ENCODE assay signal across 13 mouse cellular contexts in the genomic region with DNA sequence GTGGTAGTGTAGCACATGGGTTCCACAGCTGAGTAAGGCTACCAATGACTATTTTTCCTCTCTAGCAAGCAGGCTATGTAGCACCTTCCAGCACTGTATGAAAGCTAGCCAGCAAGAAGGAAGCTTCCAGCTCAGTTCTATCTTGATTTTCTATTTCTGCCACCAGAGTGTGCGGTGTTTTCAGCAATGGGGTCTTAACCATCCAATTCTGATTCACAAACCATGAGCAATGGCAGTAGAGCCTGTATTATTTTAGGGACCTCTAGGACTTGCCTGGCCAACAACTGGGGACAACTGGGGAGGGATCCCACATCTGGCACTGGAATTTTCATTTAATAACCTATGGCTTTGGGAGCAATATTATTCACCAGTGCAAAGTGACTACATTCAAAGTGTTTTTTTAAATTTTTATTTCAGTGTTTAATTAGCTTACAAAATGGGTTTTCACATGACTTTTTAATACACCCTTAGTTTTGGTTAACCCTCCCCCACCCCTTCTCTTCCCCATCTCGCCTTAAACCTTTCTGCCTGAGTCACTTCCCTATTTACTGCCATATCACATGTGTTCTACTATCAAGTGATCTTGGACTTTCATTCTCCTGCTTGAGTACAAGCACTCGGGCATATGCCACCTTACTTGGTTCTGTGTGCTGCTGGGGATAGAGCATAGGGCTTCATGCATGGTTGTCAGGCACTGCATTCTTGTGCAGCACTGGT. TPM values are rescaled to one million over a fixed set of nuclear protein-coding genes. Genes with fewer than 3 reads are reported as not detected.
DNase-seq lines count a peak whose midpoint lies in the region; ATAC-seq and TF ChIP-seq lines count a peak whose summit lies in the region.
"Had no signal": no experiment of that assay in that cellular context is flagged by ENCODE, and none has a peak within 500 bp of the region (broad histone marks: within the 10 kb centered on the region; RNA-seq: fewer than 3 reads in every experiment).

No protein-coding gene starts in this region.

- H3K9ac ChIP-seq in kidney, embryonic 15.5 days, result no peak overlapping the region
- no peak overlapping the region for H3K9ac ChIP-seq in limb, embryonic 14.5 days (ENCODE audit: low read depth, low read length, severe bottlenecking)
- no peak overlapping the region for H3K9ac ChIP-seq in hindbrain, embryonic 16.5 days (ENCODE audit: low read depth, low read length)
- no peak overlapping the region for H3K9ac ChIP-seq in neural tube, embryonic 15.5 days (replicated peaks)
- H3K9ac ChIP-seq: heart, embryonic 13.5 days had no signal

- H3K4me2 ChIP-seq in kidney, embryonic 15.5 days, result no peak overlapping the region
- H3K4me2 ChIP-seq in limb, embryonic 14.5 days (replicated peaks; ENCODE audit: low read depth, low read length, severe bottlenecking), result no peak overlapping the region
- no peak overlapping the region for H3K4me2 ChIP-seq in hindbrain, embryonic 16.5 days (ENCODE audit: low read length)
- no peak overlapping the region for H3K4me2 ChIP-seq in neural tube, embryonic 15.5 days
- H3K4me2 ChIP-seq: heart, embryonic 13.5 days; midbrain, embryonic 11.5 days had no signal

- 78% methylated on average over 3 of the region's 3 CpGs for WGBS in kidney, embryonic 15.5 days
- WGBS in limb, embryonic 14.5 days, result 58% methylated on average over 3 of the region's 3 CpGs
- 85% methylated on average over 3 of the region's 3 CpGs for WGBS in hindbrain, embryonic 16.5 days
- WGBS in neural tube, embryonic 15.5 days, result 83% methylated on average over 3 of the region's 3 CpGs

- DNase-seq in kidney, postnatal 25 days, result no peak
- peak; percentile 25 for DNase-seq in NIH3T3 (ENCODE audit: low read depth)
- no peak for DNase-seq in limb, embryonic 14.5 days (ENCODE audit: low spot score)
- DNase-seq in splenic B cell, adult 2 months (ENCODE audit: low read depth, low spot score), result peak; percentile 75
- DNase-seq in left cerebral cortex, postnatal 36 days (ENCODE audit: low spot score in 2 of 2), result no peak
- DNase-seq: cerebellum, postnatal 36 days; layer of hippocampus, adult 9-11 months had no signal

- TF ChIP-seq POLR2A in limb, embryonic 14.5 days (IDR thresholded peaks at IDR 0.05; ENCODE audit: borderline replicate concordance, extremely low read depth, insufficient read depth, insufficient read length), result no peak

- peak overlapping the region; percentile 18; the same call in 1 of the 2 replicates for H3K27ac ChIP-seq in kidney, embryonic 15.5 days
- H3K27ac ChIP-seq in limb, embryonic 14.5 days (replicated peaks; ENCODE audit: low read depth, low read length), result 0 out of 2 replicates have a peak overlapping the region, but pooled peaks have one; percentile 34
- H3K27ac ChIP-seq in hindbrain, embryonic 16.5 days (ENCODE audit: low read depth, low read length), result no peak overlapping the region
- H3K27ac ChIP-seq in neural tube, embryonic 15.5 days (replicated peaks), result no peak overlapping the region
- H3K27ac ChIP-seq: heart, embryonic 13.5 days had no signal

- H3K27me3 ChIP-seq in kidney, embryonic 15.5 days, result no peaks in the 10 kb centered on the region
- no peaks in the 10 kb centered on the region for H3K27me3 ChIP-seq in limb, embryonic 14.5 days (ENCODE audit: control insufficient read depth, insufficient read depth, low read length)
- H3K27me3 ChIP-seq in splenic B cell, adult 2 months (ENCODE audit: control insufficient read depth, insufficient read depth, low read length, poor library complexity, severe bottlenecking), result no peaks in the 10 kb centered on the region
- no peaks in the 10 kb centered on the region for H3K27me3 ChIP-seq in hindbrain, embryonic 16.5 days (replicated peaks; ENCODE audit: control insufficient read depth, insufficient read depth, low read length)
- H3K27me3 ChIP-seq in neural tube, embryonic 15.5 days (replicated peaks), result no peaks in the 10 kb centered on the region
- H3K27me3 ChIP-seq: heart, embryonic 13.5 days had no signal

- intact Hi-C loops in left cerebral cortex, postnatal 36 days (cut with DNase I), result no loop called here

- no peaks in the 10 kb centered on the region for H3K36me3 ChIP-seq in kidney, embryonic 15.5 days
- H3K36me3 ChIP-seq in limb, embryonic 14.5 days (ENCODE audit: control insufficient read depth, insufficient read depth, low read length), result no peaks in the 10 kb centered on the region
- no peaks in the 10 kb centered on the region for H3K36me3 ChIP-seq in splenic B cell, adult 2 months (ENCODE audit: control insufficient read depth, insufficient read depth, low read length, poor library complexity, severe bottlenecking)
- no peaks in the 10 kb centered on the region for H3K36me3 ChIP-seq in hindbrain, embryonic 16.5 days (ENCODE audit: control insufficient read depth, insufficient read depth, low read length)
- no peaks in the 10 kb centered on the region for H3K36me3 ChIP-seq in neural tube, embryonic 15.5 days

- H3K4me1 ChIP-seq in kidney, embryonic 15.5 days, result peaks cover 13% of the 10 kb centered on the region; the same call in 1 of the 2 replicates
- peaks cover 22% of the 10 kb centered on the region for H3K4me1 ChIP-seq in limb, embryonic 14.5 days (ENCODE audit: control insufficient read depth, insufficient read depth, low read length)
- H3K4me1 ChIP-seq in hindbrain, embryonic 16.5 days (ENCODE audit: control insufficient read depth, insufficient read depth, low read depth, low read length), result peaks cover 2% of the 10 kb centered on the region; the same call in 1 of the 2 replicates
- peaks cover 6% of the 10 kb centered on the region; the same call in 1 of the 2 replicates for H3K4me1 ChIP-seq in neural tube, embryonic 15.5 days

- H3K9me3 ChIP-seq in kidney, embryonic 15.5 days (replicated peaks), result no peaks in the 10 kb centered on the region
- no peaks in the 10 kb centered on the region for H3K9me3 ChIP-seq in limb, embryonic 14.5 days (ENCODE audit: control insufficient read depth, low read length)
- no peaks in the 10 kb centered on the region for H3K9me3 ChIP-seq in hindbrain, embryonic 16.5 days (ENCODE audit: control insufficient read depth, low read length)
- no peaks in the 10 kb centered on the region for H3K9me3 ChIP-seq in neural tube, embryonic 15.5 days (replicated peaks)
- H3K9me3 ChIP-seq: heart, embryonic 13.5 days had no signal

- no peak overlapping the region for H3K4me3 ChIP-seq in kidney, embryonic 15.5 days (replicated peaks)
- no peak overlapping the region for H3K4me3 ChIP-seq in limb, embryonic 14.5 days (replicated peaks; ENCODE audit: low read length)
- no peak overlapping the region for H3K4me3 ChIP-seq in hindbrain, embryonic 16.5 days (ENCODE audit: low read length)
- H3K4me3 ChIP-seq in neural tube, embryonic 15.5 days (replicated peaks), result no peak overlapping the region
- H3K4me3 ChIP-seq: erythroblast, embryonic 14.5 days; heart, embryonic 13.5 days had no signal

- ATAC-seq in kidney, embryonic 15.5 days (replicated peaks; ENCODE audit: low FRiP score), result no peak
- no peak for ATAC-seq in limb, embryonic 14.5 days (ENCODE audit: low FRiP score, low read depth)
- ATAC-seq in hindbrain, embryonic 16.5 days, result no peak
- no peak for ATAC-seq in neural tube, embryonic 15.5 days (ENCODE audit: low FRiP score)

RNA-seq across cellular contexts. Expression of a gene that starts 16.4 kb away (rescaled TPM):
- polyA plus RNA-seq in kidney, embryonic 15.5 days (2015; fragmentation: Nextera tagmentation; extraction: Ambion mirVana), result 131 and 135 TPM in 2 replicates
- polyA plus RNA-seq in limb, embryonic 14.5 days (2012; rRNA removed), result 168 and 170 TPM in 2 replicates
- polyA plus RNA-seq in limb, embryonic 14.5 days (2014; fragmentation: Nextera tagmentation; extraction: Ambion mirVana), result 116 and 120 TPM in 2 replicates
- 136 and 142 TPM in 2 replicates for polyA plus RNA-seq in hindbrain, embryonic 16.5 days (2015; fragmentation: Nextera tagmentation; extraction: Ambion mirVana)
- polyA plus RNA-seq in neural tube, embryonic 15.5 days (2015; fragmentation: Nextera tagmentation; extraction: Ambion mirVana), result 126 and 128 TPM in 2 replicates
- total RNA-seq in left cerebral cortex, postnatal 36 days (2021), result 10 to 100 TPM; 91.2 to 97.2 TPM

RNA-seq across cellular contexts. Expression of a gene that starts 26.6 kb away (rescaled TPM):
- polyA plus RNA-seq in kidney, embryonic 15.5 days (2015; fragmentation: Nextera tagmentation; extraction: Ambion mirVana), result 8.5 and 9.4 TPM in 2 replicates
- polyA plus RNA-seq in limb, embryonic 14.5 days (2012; rRNA removed), result 11.0 and 11.5 TPM in 2 replicates
- 10.0 and 11.7 TPM in 2 replicates for polyA plus RNA-seq in limb, embryonic 14.5 days (2014; fragmentation: Nextera tagmentation; extraction: Ambion mirVana)
- 6.2 and 6.7 TPM in 2 replicates for polyA plus RNA-seq in hindbrain, embryonic 16.5 days (2015; fragmentation: Nextera tagmentation; extraction: Ambion mirVana)
- 7.6 and 7.8 TPM in 2 replicates for polyA plus RNA-seq in neural tube, embryonic 15.5 days (2015; fragmentation: Nextera tagmentation; extraction: Ambion mirVana)
- total RNA-seq in left cerebral cortex, postnatal 36 days (2021), result 1 to 10 TPM; 5.6 to 7.2 TPM

Comparison
In these comparisons a context has a peak if more than half of its experiments do, and no peak if none do; other contexts are left out.
1. H3K27ac ChIP-seq: peak in kidney, embryonic 15.5 days (single experiment) and limb, embryonic 14.5 days (single experiment); none in hindbrain, embryonic 16.5 days (single experiment) and neural tube, embryonic 15.5 days (single experiment).
2. DNase-seq: peak in NIH3T3 (single experiment) and splenic B cell, adult 2 months (single experiment); none in kidney, postnatal 25 days (0 of 2), limb, embryonic 14.5 days (single experiment) and left cerebral cortex, postnatal 36 days (0 of 2).